Mouse (Mus musculus): ENCODE results near the gene Acvr2b. TPM values are rescaled to one million over a fixed set of nuclear protein-coding genes. Genes with fewer than 3 reads are reported as not detected.

Gene Acvr2b
- polyA plus RNA-seq, 1 experiment, result 5.9 TPM

- 83% methylated on average over 5 of the region's 5 CpGs for WGBS
- TF ChIP-seq POLR2A (IDR thresholded peaks at IDR 0.05; ENCODE audit: low read depth, low read length) (no peak), CTCF (IDR thresholded peaks at IDR 0.05; ENCODE audit: extremely low read depth, insufficient read length, insufficient replicate concordance, low read depth, low read length) (no peak)
Observed at GRCm38 (mm10) chr9:119404090-119404489, 2.2 kb downstream of the Acvr2b start.

DNA sequence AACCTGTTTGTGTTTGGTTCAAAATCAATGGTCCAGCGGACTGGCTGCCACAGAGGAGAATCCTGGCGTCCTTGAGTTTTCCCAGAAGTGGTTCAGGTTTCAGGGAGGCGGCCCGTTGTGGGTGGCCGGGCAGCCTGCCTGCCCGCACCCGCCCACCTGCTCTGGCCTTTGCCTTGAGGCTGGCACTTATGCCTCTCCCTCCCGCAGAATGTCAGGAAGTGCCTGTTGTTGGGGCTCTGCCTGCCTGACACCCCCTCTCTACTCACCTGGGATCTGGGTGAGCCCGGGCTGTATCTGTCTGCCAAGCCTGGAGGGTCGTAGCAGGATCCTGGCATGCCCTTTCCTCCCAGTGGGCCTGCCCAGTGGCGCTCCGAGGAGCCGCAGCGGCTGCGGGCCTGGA, 6.0 kb downstream of the Acvr2b start:
- peaks cover 6% of the 10 kb centered on the region; the same call in 1 of the 2 replicates for H3K4me1 ChIP-seq (ENCODE audit: control insufficient read depth, insufficient read depth, insufficient read length, low read length)
- TF ChIP-seq CTCF (IDR thresholded peaks at IDR 0.05; ENCODE audit: extremely low read depth, insufficient read length, insufficient replicate concordance, low read depth, low read length), result no peak
- no peak for TF ChIP-seq POLR2A (IDR thresholded peaks at IDR 0.05; ENCODE audit: low read depth, low read length)
- H3K4me3 ChIP-seq (ENCODE audit: low read depth, low read length), result no peak overlapping the region
- no peaks in the 10 kb centered on the region for H3K36me3 ChIP-seq (ENCODE audit: control insufficient read depth, insufficient read depth, low read length)
- 68% methylated on average over 15 of the region's 15 CpGs for WGBS
- H3K27me3 ChIP-seq (ENCODE audit: control insufficient read depth, insufficient read depth, low read length), result no peaks in the 10 kb centered on the region
- no peak overlapping the region for H3K27ac ChIP-seq (ENCODE audit: insufficient read depth, low read depth, low read length)

More at GRCm38 (mm10) chr9:119404090-119404489, 2.2 kb downstream of the Acvr2b start:
- Histone ChIP-seq H3K27me3 (ENCODE audit: control insufficient read depth, insufficient read depth, low read length) (no peaks in the 10 kb centered on the region), H3K27ac (ENCODE audit: insufficient read depth, low read depth, low read length) (no peak overlapping the region), H3K4me3 (ENCODE audit: low read depth, low read length) (no peak overlapping the region), H3K4me1 (ENCODE audit: control insufficient read depth, insufficient read depth, insufficient read length, low read length) (peaks cover 10% of the 10 kb centered on the region), H3K36me3 (ENCODE audit: control insufficient read depth, insufficient read depth, low read length) (no peaks in the 10 kb centered on the region)

GRCm38 (mm10) chr9:119408898-119409664, 7.2 kb downstream of the Acvr2b start:
- 83% methylated on average over 11 of the region's 11 CpGs for WGBS
- TF ChIP-seq POLR2A (IDR thresholded peaks at IDR 0.05; ENCODE audit: low read depth, low read length) (no peak), CTCF (IDR thresholded peaks at IDR 0.05; ENCODE audit: extremely low read depth, insufficient read length, insufficient replicate concordance, low read depth, low read length) (no peak)
- no peaks in the 10 kb centered on the region for H3K4me1 ChIP-seq (ENCODE audit: control insufficient read depth, insufficient read depth, insufficient read length, low read length)
- H3K4me3 ChIP-seq (ENCODE audit: low read depth, low read length), result no peak overlapping the region
- no peak overlapping the region for H3K27ac ChIP-seq (ENCODE audit: insufficient read depth, low read depth, low read length)
- H3K36me3 ChIP-seq (ENCODE audit: control insufficient read depth, insufficient read depth, low read length), result no peaks in the 10 kb centered on the region
- no peaks in the 10 kb centered on the region for H3K27me3 ChIP-seq (ENCODE audit: control insufficient read depth, insufficient read depth, low read length)

GRCm38 (mm10) chr9:119409864-119410263, 7.9 kb downstream of the Acvr2b start:
- H3K4me3 ChIP-seq (ENCODE audit: low read depth, low read length), result no peak overlapping the region
- H3K4me1 ChIP-seq (ENCODE audit: control insufficient read depth, insufficient read depth, insufficient read length, low read length), result no peaks in the 10 kb centered on the region
- no peaks in the 10 kb centered on the region for H3K36me3 ChIP-seq (ENCODE audit: control insufficient read depth, insufficient read depth, low read length)
- no peak for TF ChIP-seq POLR2A (IDR thresholded peaks at IDR 0.05; ENCODE audit: low read depth, low read length)
- TF ChIP-seq CTCF (IDR thresholded peaks at IDR 0.05; ENCODE audit: extremely low read depth, insufficient read length, insufficient replicate concordance, low read depth, low read length), result no peak
- no peak overlapping the region for H3K27ac ChIP-seq (ENCODE audit: insufficient read depth, low read depth, low read length)
- H3K27me3 ChIP-seq (ENCODE audit: control insufficient read depth, insufficient read depth, low read length), result no peaks in the 10 kb centered on the region
- 87% methylated on average over 5 of the region's 5 CpGs for WGBS

GRCm38 (mm10) chr9:119418025-119418424, 16.1 kb downstream of the Acvr2b start:
- 71% methylated on average over 18 of the region's 18 CpGs for WGBS
- Histone ChIP-seq H3K36me3 (ENCODE audit: control insufficient read depth, insufficient read depth, low read length) (no peaks in the 10 kb centered on the region), H3K27me3 (ENCODE audit: control insufficient read depth, insufficient read depth, low read length) (no peaks in the 10 kb centered on the region), H3K27ac (ENCODE audit: insufficient read depth, low read depth, low read length) (no peak overlapping the region), H3K4me3 (ENCODE audit: low read depth, low read length) (peak overlapping the region; percentile 41), H3K4me1 (ENCODE audit: control insufficient read depth, insufficient read depth, insufficient read length, low read length) (no peaks in the 10 kb centered on the region)
- TF ChIP-seq POLR2A (IDR thresholded peaks at IDR 0.05; ENCODE audit: low read depth, low read length) (no peak), CTCF (IDR thresholded peaks at IDR 0.05; ENCODE audit: extremely low read depth, insufficient read length, insufficient replicate concordance, low read depth, low read length) (no peak)

GRCm38 (mm10) chr9:119419852-119420438, 18.0 kb downstream of the Acvr2b start:
- Histone ChIP-seq H3K36me3 (ENCODE audit: control insufficient read depth, insufficient read depth, low read length) (no peaks in the 10 kb centered on the region), H3K27ac (ENCODE audit: insufficient read depth, low read depth, low read length) (no peak overlapping the region), H3K4me3 (ENCODE audit: low read depth, low read length) (no peak overlapping the region), H3K27me3 (ENCODE audit: control insufficient read depth, insufficient read depth, low read length) (no peaks in the 10 kb centered on the region), H3K4me1 (ENCODE audit: control insufficient read depth, insufficient read depth, insufficient read length, low read length) (peaks cover under 1% of the 10 kb centered on the region; the same call in 1 of the 2 replicates)
- TF ChIP-seq CTCF (IDR thresholded peaks at IDR 0.05; ENCODE audit: extremely low read depth, insufficient read length, insufficient replicate concordance, low read depth, low read length) (no peak), POLR2A (IDR thresholded peaks at IDR 0.05; ENCODE audit: low read depth, low read length) (no peak)
- 90% methylated on average over 12 of the region's 12 CpGs for WGBS

DNA sequence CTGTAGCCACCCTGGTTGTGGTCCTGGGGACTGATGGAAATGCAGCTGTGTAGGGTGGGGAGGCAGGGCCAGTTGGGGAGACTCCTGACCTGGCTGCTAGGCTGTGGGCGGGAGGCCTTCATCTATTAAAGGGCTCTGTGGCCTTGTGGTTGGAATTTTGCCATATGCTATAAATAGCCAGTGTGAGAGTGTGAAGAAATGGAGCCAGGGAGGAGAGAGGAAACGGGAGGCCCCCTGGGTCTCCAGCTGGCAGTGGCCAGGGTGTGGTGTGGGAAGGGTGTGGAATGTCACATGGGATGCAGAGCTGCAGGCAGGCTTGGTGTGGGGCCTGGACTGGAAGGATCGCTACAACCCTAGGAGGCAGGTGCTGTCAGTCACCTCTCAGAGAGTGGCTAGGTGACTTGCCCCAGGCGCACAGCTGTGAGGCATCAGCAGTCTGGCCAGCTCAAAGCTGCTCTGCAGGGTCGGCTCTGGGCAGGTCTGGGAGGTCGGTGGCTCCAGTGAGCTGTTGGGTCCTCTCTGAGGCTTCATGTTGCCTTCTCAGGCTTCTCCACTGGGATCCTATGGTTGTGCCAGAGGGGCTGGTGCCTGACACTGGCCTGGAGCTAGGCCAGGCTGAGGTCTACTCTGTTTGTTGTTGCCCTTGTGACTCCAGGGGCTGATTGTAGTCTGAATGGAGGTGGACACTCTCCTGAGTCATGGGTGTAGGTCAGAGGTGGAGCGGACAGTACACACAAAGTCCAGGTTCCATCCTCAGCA, 23.5 kb downstream of the Acvr2b start:
- H3K36me3 ChIP-seq (ENCODE audit: control insufficient read depth, insufficient read depth, low read length), result no peaks in the 10 kb centered on the region
- 29% methylated on average over 7 of the region's 7 CpGs for WGBS
- no peak overlapping the region for H3K4me3 ChIP-seq (ENCODE audit: low read depth, low read length)
- peaks cover 19% of the 10 kb centered on the region for H3K4me1 ChIP-seq (ENCODE audit: control insufficient read depth, insufficient read depth, insufficient read length, low read length)
- H3K27me3 ChIP-seq (ENCODE audit: control insufficient read depth, insufficient read depth, low read length), result no peaks in the 10 kb centered on the region
- no peak for TF ChIP-seq CTCF (IDR thresholded peaks at IDR 0.05; ENCODE audit: extremely low read depth, insufficient read length, insufficient replicate concordance, low read depth, low read length)
- TF ChIP-seq POLR2A (IDR thresholded peaks at IDR 0.05; ENCODE audit: low read depth, low read length), result no peak
- H3K27ac ChIP-seq (ENCODE audit: insufficient read depth, low read depth, low read length), result no peak overlapping the region

Data from small intestine, adult 2 months (tissue).